Mouse (Mus musculus): Measurements from ENCODE around the gene Arid3c. TPM values are rescaled to one million over a fixed set of nuclear protein-coding genes. Genes with fewer than 3 reads are reported as not detected.
A peak's percentile ranks its signal among the peaks of the same experiment; 100 is the strongest.

The Arid3c gene
- polyA plus RNA-seq, 1 experiment from 2014 or later, result 0.26 TPM

DNA sequence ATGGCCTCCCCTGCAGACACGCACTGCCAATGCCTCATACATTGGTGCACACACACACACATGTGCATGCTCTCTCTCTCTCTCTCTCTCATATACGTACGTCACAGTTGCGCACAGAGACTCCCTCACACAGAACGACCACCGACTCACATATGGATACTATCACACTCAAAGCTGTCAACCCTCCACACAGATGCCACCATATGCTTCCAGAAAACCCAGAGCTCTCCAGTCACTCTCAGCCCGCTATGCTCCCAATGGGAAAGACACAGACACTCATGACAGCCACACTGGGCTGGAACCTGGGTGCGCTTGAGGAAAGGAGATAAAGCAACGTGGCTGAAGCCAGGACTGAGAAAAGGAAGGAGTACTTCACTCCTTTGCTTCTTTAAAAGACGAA is 49.0 kb downstream of the Arid3c start:
- Histone ChIP-seq H3K27me3 (no peaks in the 10 kb centered on the region), H3K9me3 (replicated peaks) (no peaks in the 10 kb centered on the region), H3K4me3 (no peak overlapping the region), H3K27ac (peak overlapping the region; percentile 85), H3K9ac (no peak overlapping the region), H3K4me1 (peaks cover 77% of the 10 kb centered on the region), H3K36me3 (ENCODE audit: poor library complexity, severe bottlenecking) (0 out of 2 replicates have a peak, but pooled peaks cover 8% of the 10 kb centered on the region), H3K4me2 (peak overlapping the region; percentile 48; the same call in 1 of the 2 replicates)
- WGBS, result 69% methylated on average over 10 of the region's 10 CpGs
- peak; percentile 20 for ATAC-seq

GRCm38 (mm10) chr4:41681176-41681575 is 49.8 kb downstream of the Arid3c start:
- peaks cover 77% of the 10 kb centered on the region for H3K4me1 ChIP-seq
- no peak overlapping the region for H3K9ac ChIP-seq
- H3K27ac ChIP-seq, result 0 out of 2 replicates have a peak overlapping the region, but pooled peaks have one; percentile 6
- no peak overlapping the region for H3K4me2 ChIP-seq
- H3K4me3 ChIP-seq, result no peak overlapping the region
- 47% methylated on average over 4 of the region's 4 CpGs for WGBS
- 0 out of 2 replicates have a peak, but pooled peaks cover 8% of the 10 kb centered on the region for H3K36me3 ChIP-seq (ENCODE audit: poor library complexity, severe bottlenecking)
- no peaks in the 10 kb centered on the region for H3K27me3 ChIP-seq
- H3K9me3 ChIP-seq (replicated peaks), result no peaks in the 10 kb centered on the region
- ATAC-seq, result no peak

GRCm38 (mm10) chr4:41679291-41679690 is 51.7 kb downstream of the Arid3c start:
- Histone ChIP-seq H3K4me2 (peak overlapping the region; percentile 5; the same call in 1 of the 2 replicates), H3K27me3 (no peaks in the 10 kb centered on the region), H3K9ac (peak overlapping the region; percentile 37), H3K4me3 (no peak overlapping the region), H3K36me3 (ENCODE audit: poor library complexity, severe bottlenecking) (peaks cover 14% of the 10 kb centered on the region; the same call in 1 of the 2 replicates), H3K9me3 (replicated peaks) (no peaks in the 10 kb centered on the region), H3K27ac (peak overlapping the region; percentile 80), H3K4me1 (peaks cover 89% of the 10 kb centered on the region)
- WGBS, result 6% methylated on average over 2 of the region's 2 CpGs
- ATAC-seq, result no peak

- H3K27ac ChIP-seq, result peak overlapping the region; percentile 80
- H3K4me1 ChIP-seq, result peaks cover 89% of the 10 kb centered on the region
- ATAC-seq, result no peak
- H3K9ac ChIP-seq, result peak overlapping the region; percentile 37
- H3K36me3 ChIP-seq (ENCODE audit: poor library complexity, severe bottlenecking), result peaks cover 14% of the 10 kb centered on the region; the same call in 1 of the 2 replicates
- no peak overlapping the region for H3K4me2 ChIP-seq
- no peak overlapping the region for H3K4me3 ChIP-seq
- no peaks in the 10 kb centered on the region for H3K27me3 ChIP-seq
- no peaks in the 10 kb centered on the region for H3K9me3 ChIP-seq (replicated peaks)
- WGBS, result 69% methylated on average over 6 of the region's 6 CpGs
These were observed 52.1 kb downstream of the Arid3c start for GRCm38 (mm10) chr4:41678863-41679262.

DNA sequence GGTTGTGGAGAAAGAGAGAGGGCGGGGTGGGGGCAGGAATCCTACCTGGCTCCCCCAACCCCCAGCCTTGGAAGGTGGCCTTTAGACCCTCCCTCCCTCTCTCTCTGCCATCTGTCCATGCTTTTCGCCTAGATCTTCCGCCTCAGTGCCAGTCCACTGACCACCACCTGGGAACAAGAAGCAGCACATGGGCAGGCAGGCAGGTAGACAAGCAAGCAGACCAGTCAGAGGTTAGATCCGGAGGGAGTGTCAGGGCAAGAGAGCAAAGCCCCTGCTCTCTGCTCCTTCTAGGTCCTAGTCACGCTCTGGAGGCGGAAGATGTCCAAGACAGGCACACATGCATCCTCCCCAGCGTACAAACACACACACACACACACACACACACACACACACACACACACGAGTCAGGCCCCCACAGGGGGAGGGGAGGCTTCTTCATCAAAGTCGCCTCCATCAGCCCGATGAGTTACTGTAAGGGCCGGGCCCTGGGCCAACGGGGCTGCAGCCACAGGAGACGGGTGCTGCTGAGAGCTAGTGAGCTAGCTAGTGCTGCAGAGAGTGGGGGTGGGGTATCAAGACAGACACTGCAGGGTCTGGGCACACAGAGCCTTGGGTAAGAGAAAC is 53.8 kb downstream of the Arid3c start:
- no peaks in the 10 kb centered on the region for H3K27me3 ChIP-seq
- H3K4me1 ChIP-seq, result peaks cover 97% of the 10 kb centered on the region
- peak; percentile 65 for ATAC-seq
- peak overlapping the region; percentile 53 for H3K9ac ChIP-seq
- H3K27ac ChIP-seq, result peak overlapping the region; percentile 76
- WGBS, result 36% methylated on average over 13 of the region's 13 CpGs
- peak overlapping the region; percentile 35 for H3K4me2 ChIP-seq
- no peaks in the 10 kb centered on the region for H3K9me3 ChIP-seq (replicated peaks)
- H3K4me3 ChIP-seq, result no peak overlapping the region
- H3K36me3 ChIP-seq (ENCODE audit: poor library complexity, severe bottlenecking), result peaks cover 14% of the 10 kb centered on the region; the same call in 1 of the 2 replicates

DNA sequence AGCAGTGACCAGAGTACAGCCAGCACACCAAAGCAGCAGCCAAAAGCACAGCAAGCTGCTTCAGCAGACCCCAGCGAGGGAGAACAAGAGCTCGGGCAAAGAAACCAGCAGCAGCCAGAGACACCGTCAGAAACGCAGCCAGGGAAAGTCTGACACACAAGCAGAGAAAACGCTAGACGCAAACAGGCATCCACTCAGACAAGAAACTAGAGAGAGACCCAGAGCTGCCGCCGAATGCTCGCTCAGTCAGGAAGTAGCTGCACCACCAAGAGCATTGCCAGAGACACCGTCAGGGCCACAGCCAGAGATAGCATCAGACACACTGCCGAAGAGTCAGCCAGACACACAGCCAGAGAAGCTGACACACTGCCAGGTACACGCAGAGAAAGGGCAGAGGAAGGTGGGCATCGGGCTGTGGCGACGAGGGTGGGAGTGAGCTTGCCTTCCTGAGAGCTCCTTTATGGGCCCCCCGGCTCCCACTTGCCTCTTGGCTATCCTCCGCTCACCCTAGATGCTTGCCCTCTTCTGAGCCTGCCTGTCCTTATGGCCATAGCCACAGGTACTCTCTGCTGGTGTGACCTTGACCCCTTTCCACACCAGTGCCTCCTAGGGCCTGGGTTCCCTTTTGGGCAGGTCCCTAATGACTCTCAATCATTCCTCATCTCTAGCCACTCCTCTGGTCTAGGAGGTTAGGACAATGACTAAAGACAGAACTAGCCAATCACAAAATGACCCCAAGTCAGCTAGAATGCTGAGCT is 54.5 kb downstream of the Arid3c start:
- Histone ChIP-seq H3K4me2 (peak overlapping the region; percentile 35), H3K27me3 (no peaks in the 10 kb centered on the region), H3K27ac (peak overlapping the region; percentile 76), H3K4me3 (no peak overlapping the region), H3K4me1 (peaks cover 99% of the 10 kb centered on the region), H3K9me3 (replicated peaks) (no peaks in the 10 kb centered on the region), H3K9ac (peak overlapping the region; percentile 53), H3K36me3 (ENCODE audit: poor library complexity, severe bottlenecking) (peaks cover 14% of the 10 kb centered on the region; the same call in 1 of the 2 replicates)
- ATAC-seq, result no peak
- 49% methylated on average over 17 of the region's 17 CpGs for WGBS

Other genes with a start within 250 kb of the Arid3c start
- 3.0 and 3.1 TPM in 2 replicates for gene AI464131, start 228.1 kb downstream of the Arid3c start, polyA plus RNA-seq (2015; fragmentation: Nextera tagmentation; extraction: Ambion mirVana)
- gene 1110017D15Rik, start 213.8 kb downstream of the Arid3c start, polyA plus RNA-seq (2015; fragmentation: Nextera tagmentation; extraction: Ambion mirVana), result 9.1 and 14.3 TPM in 2 replicates
- gene Fam219a, start 161.6 kb downstream of the Arid3c start, polyA plus RNA-seq (2015; fragmentation: Nextera tagmentation; extraction: Ambion mirVana), result 8.0 and 10.8 TPM in 2 replicates
- 1.0 and 2.2 TPM in 2 replicates for gene Dnaic1, start 161.4 kb downstream of the Arid3c start, polyA plus RNA-seq (2015; fragmentation: Nextera tagmentation; extraction: Ambion mirVana)
- 47.8 and 50.6 TPM in 2 replicates for gene Enho, start 90.8 kb downstream of the Arid3c start, polyA plus RNA-seq (2015; fragmentation: Nextera tagmentation; extraction: Ambion mirVana)
- gene Cntfr, start 34.1 kb downstream of the Arid3c start, polyA plus RNA-seq (2015; fragmentation: Nextera tagmentation; extraction: Ambion mirVana), result 21.1 and 21.8 TPM in 2 replicates
- gene Il11ra1, start 31.2 kb downstream of the Arid3c start, polyA plus RNA-seq (2015; fragmentation: Nextera tagmentation; extraction: Ambion mirVana), result 28.1 and 30.7 TPM in 2 replicates
- 80.7 and 83.8 TPM in 2 replicates for gene Rpp25l, start 17.6 kb downstream of the Arid3c start, polyA plus RNA-seq (2015; fragmentation: Nextera tagmentation; extraction: Ambion mirVana)
- 259 and 262 TPM in 2 replicates for gene Dctn3, start 8.0 kb downstream of the Arid3c start, polyA plus RNA-seq (2015; fragmentation: Nextera tagmentation; extraction: Ambion mirVana)
- gene Galt, start 24.1 kb upstream of the Arid3c start, polyA plus RNA-seq (2015; fragmentation: Nextera tagmentation; extraction: Ambion mirVana), result 16.2 and 17.5 TPM in 2 replicates
- 47.5 and 55.4 TPM in 2 replicates for gene Sigmar1, start 25.0 kb upstream of the Arid3c start, polyA plus RNA-seq (2015; fragmentation: Nextera tagmentation; extraction: Ambion mirVana)
- gene Ccl27a, start 43.1 kb upstream of the Arid3c start, polyA plus RNA-seq (2015; fragmentation: Nextera tagmentation; extraction: Ambion mirVana), result 159 and 175 TPM in 2 replicates
- gene Gm21541, start 172.5 kb upstream of the Arid3c start, polyA plus RNA-seq (2015; fragmentation: Nextera tagmentation; extraction: Ambion mirVana), result not detected in 2 replicates
- 5.4 and 6.6 TPM in 2 replicates for gene Gm20878, start 210.4 kb upstream of the Arid3c start, polyA plus RNA-seq (2015; fragmentation: Nextera tagmentation; extraction: Ambion mirVana)
- gene Fam205a4, start 234.9 kb upstream of the Arid3c start, polyA plus RNA-seq (2015; fragmentation: Nextera tagmentation; extraction: Ambion mirVana), result 0.23 TPM in 1 of 2 replicates, not detected in the other